Mouse (Mus musculus) kidney, postnatal 25 days (tissue): ENCODE results near the gene Sec23a.
"Not testable (repeated sequence)": the region's sequence is repeated elsewhere in the genome, so short reads cannot be mapped to it uniquely, and the experiment has no call there.

Experiments
- DNase-seq, 2 experiments: peaks; one replicate each; pipeline ENCODE4 v3.0.0; 2021; ENCODE audit warnings: mixed read lengths in 2 of 2

Sec23a gene

DNA sequence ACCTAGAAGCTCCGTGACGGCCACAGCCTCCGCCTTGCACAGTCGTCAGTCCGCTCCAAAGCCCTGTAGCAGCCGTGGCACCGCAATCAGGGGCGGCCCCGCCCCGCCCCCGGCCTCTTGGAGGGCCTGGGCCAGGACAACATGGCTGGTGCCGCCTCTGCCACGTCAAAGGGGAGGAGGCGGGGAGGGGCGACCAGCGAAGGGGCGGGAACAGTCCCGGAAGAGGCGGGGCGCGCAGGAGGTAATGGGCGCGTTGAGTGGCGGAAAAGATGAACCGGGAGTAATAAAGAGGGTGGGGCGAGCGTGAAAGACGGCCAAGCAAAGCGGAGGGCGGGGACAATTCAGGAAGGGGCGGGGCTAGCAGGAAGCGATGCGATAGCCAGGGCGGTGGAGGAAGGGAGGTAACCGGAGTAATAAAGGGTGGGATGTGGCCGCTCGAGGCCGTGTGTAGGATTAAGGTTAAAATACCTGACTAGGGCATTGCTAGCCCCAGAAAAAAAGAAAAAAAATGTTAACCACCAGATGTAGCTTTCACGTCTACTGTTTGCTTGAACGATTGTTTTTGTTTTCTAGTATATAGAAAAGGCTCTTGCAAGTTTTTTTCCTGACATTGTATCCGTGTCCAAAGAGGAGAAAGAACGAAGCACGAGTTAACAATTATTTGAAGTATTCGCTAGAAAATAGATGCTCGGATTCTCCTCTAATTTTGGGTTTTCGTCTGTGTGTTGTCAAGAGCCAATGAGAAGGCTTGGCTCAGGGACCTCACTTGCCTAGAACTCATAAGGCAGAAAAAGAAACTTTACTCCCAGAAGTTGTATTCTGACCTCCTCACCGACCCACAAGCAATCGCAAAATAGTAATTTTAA lies at the start of gene Sec23a:
Sec23a (minus strand) TSS at position 174 of the 866 bp plus-strand sequence.
- DNase-seq: peak; percentile 99

DNA sequence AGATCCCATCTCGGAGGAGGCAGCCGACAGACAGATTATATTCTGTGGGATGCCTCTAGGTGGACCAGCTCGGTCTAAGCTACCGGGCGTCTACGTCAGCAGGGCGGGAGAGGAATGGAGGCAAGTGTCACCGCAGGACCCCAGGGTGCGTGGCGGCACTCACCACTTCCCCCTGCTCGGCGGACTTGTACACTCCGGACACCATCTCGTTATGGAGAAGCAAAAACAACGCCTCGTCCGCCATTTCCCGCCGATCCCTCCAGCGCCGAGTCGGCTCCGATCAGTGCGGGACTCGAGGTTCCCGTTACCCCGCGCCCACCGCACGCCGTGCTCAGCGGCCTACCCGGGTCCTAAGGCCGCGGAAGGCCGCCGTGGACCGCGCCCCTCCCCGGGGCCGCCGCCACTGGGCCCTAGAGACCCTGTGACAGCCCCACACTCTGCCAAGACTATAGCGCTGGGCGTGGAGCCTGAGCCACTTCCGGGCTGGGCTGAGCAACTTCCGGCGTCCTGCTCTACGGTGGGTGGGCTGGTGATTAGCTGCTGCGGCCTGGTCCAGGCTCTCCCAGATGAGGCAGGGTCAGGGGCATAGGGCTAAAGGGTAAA lies 49.3 kb upstream of the Sec23a start, which contains the start of gene Trappc6b:
Trappc6b (minus strand) TSS at position 480 of the 603 bp plus-strand sequence.
- DNase-seq: peak; percentile 81 to 91

- DNase-seq: no peak
These were observed 48.5 kb upstream of the Sec23a start for GRCm38 (mm10) chr12:59060322-59060721.

DNA sequence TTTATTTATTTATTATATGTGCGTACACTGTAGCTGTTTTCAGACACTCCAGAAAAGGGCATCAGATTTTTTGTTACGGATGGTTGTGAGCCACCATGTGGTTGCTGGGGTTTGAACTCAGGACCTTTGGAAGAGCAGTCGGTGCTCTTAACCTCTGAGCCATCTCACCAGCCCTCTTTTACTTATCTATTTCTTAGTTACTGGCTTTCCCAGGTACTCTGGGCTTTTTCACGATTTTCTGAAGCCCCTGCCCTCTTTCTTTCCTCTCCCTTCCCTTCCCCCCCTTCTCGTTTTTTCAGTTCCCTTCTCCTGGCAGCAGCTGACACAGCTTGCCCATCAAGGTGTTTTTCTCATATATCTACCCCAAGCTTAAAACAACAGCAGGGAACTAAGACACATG lies 46.4 kb upstream of the Sec23a start:
- DNase-seq: not testable (repeated sequence)

GRCm38 (mm10) chr12:59056222-59056621 lies 44.4 kb upstream of the Sec23a start:
- DNase-seq: no peak

GRCm38 (mm10) chr12:59055196-59055850 lies 43.5 kb upstream of the Sec23a start:
- DNase-seq: no peak

- no peak for DNase-seq
These were observed 42.2 kb upstream of the Sec23a start for GRCm38 (mm10) chr12:59053976-59054375.

- no peak for DNase-seq
These were observed 41.3 kb upstream of the Sec23a start for GRCm38 (mm10) chr12:59053166-59053565.

- no peak for DNase-seq
These were observed 40.7 kb upstream of the Sec23a start for GRCm38 (mm10) chr12:59052470-59052869.

DNA sequence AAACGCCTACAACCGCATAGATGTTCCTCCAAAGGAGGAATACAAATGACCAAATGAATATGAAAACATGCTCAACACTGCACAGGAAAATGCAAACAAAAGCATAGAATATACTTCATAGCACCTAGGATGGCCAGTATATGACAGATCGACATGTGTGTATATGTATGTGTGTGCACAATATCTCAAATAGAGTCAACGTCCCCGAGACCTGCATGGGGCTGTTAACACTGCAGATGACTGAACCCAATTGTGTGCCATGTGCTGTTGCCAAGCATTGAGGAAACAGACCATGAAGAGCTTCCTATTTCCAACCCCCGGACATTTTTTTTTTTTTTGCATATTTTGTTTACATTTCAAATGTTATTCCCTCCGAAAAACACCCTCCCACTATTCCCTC lies 29.0 kb upstream of the Sec23a start:
- no peak for DNase-seq

GRCm38 (mm10) chr12:59039971-59040844 lies 28.4 kb upstream of the Sec23a start:
- peak; percentile 27 to 59 for DNase-seq

- no peak for DNase-seq
These were observed 27.5 kb upstream of the Sec23a start for GRCm38 (mm10) chr12:59039162-59039970.

GRCm38 (mm10) chr12:59032101-59032500 lies 20.3 kb upstream of the Sec23a start:
- peak in 1 of 2 experiments; percentile 12 for DNase-seq

- DNase-seq: no peak
These were observed 9.5 kb upstream of the Sec23a start for GRCm38 (mm10) chr12:59021306-59021705.

GRCm38 (mm10) chr12:59019891-59020290 lies 8.1 kb upstream of the Sec23a start:
- DNase-seq: no peak

GRCm38 (mm10) chr12:59017970-59018369 lies 6.2 kb upstream of the Sec23a start:
- no peak for DNase-seq

- DNase-seq: peak; percentile 95 to 97
These were observed 1.4 kb upstream of the Sec23a start, which contains the start of gene Gemin2 for GRCm38 (mm10) chr12:59013234-59013633. TSS of gene Gemin2 (plus strand) at chr12:59013393.

GRCm38 (mm10) chr12:59012710-59013091 lies 884 bp upstream of the Sec23a start:
- peak in 1 of 2 experiments; percentile 2 for DNase-seq

DNA sequence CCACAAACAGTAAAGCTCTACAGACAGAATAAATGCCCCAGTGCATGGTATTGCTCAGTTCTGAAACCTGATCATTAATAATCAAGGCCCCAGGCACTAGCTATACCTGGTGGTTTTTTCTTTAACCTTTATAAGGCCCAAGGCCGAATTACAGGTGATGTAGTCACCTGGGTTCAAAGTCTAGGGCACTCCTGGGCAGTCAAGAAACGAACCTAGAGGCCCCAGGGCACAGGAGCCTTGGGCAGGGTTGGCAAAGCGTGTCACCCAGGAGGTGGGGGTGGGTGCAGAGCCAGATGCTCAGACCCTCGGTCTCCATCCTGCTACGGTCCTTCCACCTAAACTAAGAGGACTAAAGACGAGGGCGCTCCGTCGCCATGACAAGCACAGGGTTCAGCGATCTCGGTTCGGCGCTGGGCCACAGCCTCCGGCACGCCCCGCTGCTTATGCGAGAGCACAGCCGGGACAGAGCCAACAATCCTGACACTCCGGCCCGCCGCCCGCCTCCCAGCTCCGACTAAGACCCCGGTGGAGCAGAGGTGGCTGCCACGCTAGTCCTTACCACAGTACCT lies 458 bp downstream of the Sec23a start:
- no peak for DNase-seq

DNA sequence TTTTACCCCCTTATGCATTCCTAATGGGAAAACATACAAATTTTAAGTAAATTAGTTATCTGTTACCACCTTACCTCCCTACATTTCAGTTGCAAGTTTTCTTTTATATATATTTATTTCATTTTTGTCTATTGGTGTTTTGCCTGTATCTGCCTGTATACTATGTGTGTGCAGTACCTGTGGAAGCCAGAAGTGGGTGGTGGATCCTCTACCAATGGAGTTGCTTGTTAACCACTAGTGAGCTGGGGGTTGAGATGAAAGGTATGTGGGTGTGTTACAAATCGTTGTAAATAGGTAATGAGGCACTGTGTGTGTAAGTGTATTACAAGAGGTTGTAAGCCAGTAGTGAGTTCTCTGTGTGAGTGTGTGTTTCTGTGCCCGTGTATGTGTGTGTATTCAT lies 1.3 kb downstream of the Sec23a start:
- DNase-seq: peak in 1 of 2 experiments; percentile 31

GRCm38 (mm10) chr12:58985766-58986165 lies 26.1 kb downstream of the Sec23a start:
- DNase-seq: no peak
